Mouse (Mus musculus) layer of hippocampus, adult 9-11 months (tissue): Measurements from ENCODE around the gene Tmem82.
A peak's percentile ranks its signal among the peaks of the same experiment; 100 is the strongest.

Experiments used
- DNase-seq: peaks from one replicate; pipeline ENCODE4 v3.0.0; 2022

Gene Tmem82

GRCm38 (mm10) chr4:141618565-141619243, at the start of gene Tmem82:
TSS of gene Tmem82 (minus strand) at chr4:141618633.
- no peak for DNase-seq

DNA sequence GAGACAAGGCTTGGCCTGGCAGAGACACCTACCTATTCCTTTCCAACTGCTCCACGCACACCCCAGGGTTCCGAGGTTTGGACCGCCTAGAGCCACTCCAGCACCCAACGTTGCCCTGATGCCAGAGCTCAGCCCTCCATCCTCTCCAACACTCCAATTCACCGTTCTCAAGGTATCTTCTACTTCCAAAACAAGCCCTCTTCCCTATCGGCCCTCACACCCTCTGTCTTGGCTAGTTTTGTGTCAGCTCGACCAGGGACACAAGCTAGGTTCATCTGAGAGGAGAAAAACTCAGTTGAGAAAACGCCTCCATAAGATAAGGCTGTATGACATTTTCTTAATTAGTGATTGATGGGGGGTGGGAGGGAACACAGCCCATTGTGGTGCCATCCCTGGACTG, 46.4 kb upstream of the Tmem82 start, which contains the start of gene Plekhm2:
TSS of gene Plekhm2 (minus strand) at position 101 of the 400 bp plus-strand sequence.
- no peak for DNase-seq

DNA sequence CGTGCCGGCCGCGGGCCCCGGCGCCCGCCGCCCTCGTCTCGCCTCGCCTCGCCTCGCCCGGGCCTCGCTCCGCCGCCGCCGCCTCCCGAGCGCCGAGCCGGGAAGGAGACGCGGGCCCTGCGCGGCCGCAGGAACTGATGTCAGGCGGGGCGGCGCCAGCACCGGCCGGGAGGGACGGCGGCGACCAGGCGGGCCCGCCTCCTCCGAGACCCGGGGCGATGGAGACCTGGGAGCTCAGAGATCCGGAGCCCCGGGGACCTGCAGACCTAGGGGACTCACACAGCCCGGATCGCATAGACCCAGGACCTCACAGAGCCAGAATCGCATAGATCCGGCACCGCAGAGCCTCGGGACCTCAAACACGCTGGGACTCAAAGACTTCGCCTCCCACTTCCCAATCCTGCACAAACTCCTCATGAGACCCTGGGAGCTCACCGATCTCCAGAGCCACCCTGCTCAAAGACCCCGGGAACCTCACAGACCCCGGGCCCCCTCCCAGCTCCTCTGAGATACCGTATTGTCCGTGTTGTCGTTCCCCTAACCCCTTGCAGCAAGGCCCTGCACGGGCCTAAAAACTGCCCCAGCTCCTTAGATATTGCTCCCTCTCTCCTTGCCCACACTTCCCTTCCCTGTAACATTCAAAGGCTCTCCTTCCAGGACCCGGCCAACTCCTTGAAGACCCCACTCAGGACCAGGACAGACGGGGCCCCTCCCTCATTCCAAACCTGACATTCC, 45.7 kb upstream of the Tmem82 start:
- DNase-seq: peak; percentile 69

- no peak for DNase-seq
These were observed 44.9 kb upstream of the Tmem82 start for GRCm38 (mm10) chr4:141663122-141663931.

- no peak for DNase-seq
These were observed 42.5 kb upstream of the Tmem82 start for GRCm38 (mm10) chr4:141660884-141661283.

GRCm38 (mm10) chr4:141659739-141660138, 41.3 kb upstream of the Tmem82 start:
- DNase-seq: no peak

DNA sequence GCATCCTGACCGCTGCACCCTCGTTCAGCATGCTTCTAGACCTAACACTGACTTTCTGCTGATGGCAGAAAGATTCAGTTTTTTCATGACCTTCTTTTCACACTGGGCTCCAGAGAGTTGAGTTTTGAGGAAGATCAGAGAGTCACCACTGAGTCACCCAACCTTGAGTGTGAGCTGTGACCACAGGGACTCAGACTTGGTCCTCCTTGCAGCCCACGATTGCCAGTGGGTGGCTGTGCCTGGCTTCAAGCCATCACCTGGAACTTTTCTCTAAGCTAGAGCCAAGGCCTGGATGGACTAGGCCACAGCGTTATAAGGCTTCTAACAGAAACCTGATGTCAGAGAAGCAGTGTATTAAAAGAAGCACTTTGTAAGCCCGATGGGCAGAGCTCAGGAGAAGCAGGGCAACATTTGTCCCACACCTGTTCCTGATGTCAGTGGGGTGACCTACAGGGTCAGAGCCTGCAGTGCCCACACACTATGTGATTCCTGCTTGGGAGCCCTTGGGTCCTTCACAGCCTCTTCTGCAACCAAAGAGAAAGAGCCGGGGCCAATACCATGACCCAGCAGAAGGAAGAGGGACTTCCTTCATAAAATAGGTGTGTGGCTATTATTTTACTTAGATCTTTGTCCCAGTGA, 40.5 kb upstream of the Tmem82 start:
- DNase-seq: no peak

DNA sequence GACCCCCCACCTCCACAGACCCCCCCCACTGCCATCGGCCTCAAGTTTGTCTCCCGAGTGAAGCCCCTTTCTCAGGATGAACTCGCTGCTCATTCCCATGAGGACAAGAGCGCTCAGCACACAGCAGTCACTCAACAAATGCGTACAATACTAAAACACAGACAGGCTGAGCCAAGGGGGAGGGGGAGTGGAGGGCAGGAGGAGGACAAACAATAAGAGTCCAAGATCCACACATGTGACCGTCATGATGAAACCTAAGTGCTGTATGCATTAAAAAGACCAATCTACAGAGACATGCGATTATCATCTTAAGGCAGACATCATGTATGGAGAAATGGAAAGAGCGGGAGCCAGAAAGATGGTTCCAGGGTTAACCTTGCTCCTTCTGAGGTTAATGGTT, 38.5 kb upstream of the Tmem82 start:
- no peak for DNase-seq

DNA sequence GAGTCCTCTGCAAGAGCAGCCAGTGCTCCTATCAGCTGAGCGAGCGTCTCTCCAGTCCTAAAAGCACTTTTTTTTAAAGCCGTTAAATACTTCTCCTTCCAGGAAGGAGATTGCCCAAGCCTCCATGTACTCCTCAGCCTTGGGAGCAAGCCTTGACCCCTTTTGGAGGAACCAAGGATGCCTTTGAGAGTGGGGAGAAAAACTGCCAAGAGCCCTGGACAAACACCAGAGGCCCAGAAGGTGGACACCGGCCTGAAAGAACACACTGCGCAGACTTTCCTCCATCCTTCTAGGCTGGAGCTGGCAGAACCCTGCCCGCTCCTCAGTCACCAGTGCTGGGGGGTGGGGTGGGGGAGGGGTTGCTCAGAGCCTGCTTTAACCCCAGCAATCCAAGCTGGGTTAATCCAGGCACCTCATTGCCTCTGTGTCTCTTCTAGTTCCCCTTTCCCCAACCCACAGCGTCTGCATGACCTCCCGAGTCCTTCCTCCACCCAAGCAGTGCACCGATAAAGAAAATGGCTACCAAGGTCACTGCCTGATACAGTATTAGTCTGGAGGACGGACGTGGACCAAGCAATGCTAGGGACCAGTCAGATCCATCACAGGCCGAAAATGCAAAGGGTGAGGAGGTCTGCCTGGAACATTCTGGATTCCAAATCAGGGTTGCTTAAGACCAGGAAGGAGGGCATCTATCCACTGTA, 37.6 kb upstream of the Tmem82 start:
- peak; percentile 60 for DNase-seq

DNA sequence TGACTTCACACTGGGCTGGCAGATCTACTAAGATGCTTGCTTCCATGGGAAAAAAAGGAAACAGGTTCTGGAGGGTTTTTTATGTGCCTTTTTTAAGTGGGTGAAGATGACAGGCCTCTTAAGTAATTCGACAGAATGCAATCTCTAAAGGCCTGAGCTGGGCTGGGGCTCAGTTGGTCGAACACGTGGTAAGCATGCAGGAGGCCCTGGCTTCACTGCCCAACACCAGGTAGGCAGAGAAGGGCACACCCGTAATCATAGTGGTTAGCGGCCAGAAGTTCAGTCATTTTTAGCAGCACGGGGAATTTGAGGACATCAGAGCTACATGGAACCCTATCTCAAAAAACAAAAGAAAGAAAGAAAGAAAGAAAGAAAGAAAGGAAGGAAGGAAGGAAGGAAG, 36.1 kb upstream of the Tmem82 start:
- no peak for DNase-seq

- DNase-seq: no peak
These were observed 35.4 kb upstream of the Tmem82 start for GRCm38 (mm10) chr4:141653813-141654212.

DNA sequence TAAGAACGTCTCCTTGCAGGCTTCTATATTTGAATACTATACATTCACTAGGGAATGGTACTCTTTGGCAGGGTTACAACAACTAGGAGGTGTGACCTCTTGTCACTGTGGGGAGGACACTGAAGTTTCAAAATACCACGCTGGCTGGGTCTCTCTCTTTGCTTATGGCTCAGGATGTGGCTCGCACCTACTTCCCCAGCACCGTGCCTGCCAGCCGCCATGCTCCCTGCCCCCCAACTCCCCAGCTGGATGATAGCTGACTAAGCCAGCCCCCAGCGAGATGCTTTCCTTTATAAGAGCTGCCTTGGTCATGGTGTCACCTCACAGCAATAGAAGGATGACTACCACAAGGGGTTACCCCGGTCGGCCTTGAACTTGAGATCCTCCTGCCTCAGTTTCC, 34.6 kb upstream of the Tmem82 start:
- no peak for DNase-seq

DNA sequence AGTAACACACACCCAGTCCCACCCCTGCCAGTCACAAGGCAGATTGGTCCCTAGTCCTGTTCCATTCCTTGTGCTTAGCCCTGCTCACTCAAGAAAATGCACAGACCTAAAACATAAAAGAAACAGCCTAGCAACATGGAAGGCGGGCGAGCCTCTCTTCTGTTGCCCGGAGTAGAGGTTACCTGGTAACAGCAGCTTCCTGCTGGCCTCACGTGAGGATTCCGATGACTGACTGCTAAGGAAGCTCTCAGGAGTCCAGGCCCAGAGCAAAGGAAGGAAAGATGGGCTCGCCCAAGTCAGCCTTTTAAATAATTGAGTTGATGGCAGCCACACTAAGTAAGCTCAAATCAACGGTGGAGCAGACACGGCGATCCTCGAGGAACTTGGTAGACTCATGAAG, 33.5 kb upstream of the Tmem82 start:
- DNase-seq: no peak

DNA sequence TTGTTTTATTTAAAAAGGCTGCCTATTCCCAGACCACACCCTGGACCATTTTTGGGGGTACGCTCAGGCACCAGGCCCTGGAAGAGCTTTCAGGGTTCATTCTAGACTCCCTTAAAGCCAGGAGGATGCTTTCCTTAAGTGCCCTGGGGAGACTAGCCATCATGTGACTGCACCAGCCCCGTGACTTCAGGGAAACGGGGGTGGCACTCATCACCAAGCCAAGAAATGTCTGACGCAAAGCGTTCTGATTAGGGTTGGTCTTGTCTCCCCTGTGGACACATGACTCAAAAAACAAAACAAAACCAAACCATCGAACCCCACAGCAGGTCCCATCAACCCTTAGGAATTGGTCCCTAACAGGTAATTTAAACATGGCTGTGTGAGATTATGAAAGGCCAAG, 32.9 kb upstream of the Tmem82 start:
- no peak for DNase-seq

DNA sequence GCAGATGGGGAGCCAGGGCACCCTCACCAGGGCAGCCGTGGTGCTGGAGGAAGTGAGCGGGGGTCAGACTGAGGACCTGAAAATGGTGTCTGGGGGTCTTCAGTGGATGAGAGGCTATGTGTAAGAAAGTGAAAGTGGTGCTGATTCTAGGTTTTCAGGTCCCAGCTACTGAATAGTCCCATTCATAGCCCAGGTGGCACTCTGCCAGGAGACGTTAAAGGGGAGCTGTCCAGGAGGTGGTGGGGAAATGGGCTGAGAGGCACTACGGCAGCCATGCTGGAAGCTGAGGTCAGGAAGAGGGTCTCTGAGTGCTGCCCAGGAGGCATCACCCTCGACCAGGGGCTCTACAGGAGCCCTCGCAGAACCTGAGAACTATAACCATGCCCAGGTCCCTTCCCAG, 30.8 kb upstream of the Tmem82 start:
- DNase-seq: no peak

- no peak for DNase-seq
These were observed 29.8 kb upstream of the Tmem82 start for GRCm38 (mm10) chr4:141648262-141648661.

DNA sequence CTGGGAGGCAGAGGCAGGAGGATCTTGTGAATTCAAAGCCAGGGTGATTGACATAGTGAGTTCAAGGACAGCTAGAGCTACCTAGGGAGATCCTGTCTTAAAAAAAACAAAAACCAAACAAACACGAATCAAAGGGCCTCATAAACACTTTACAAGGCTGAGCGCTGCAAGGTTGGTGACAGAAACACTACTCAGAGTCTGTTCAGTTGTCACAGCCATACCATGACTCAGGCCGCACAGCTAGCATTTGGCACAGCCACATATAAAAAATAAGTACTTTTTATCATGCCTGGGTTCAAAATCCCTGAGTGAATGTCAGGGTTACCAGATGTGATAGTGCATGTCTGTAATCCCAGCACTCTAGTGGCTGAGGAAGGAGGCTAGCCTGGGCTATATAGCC, 28.8 kb upstream of the Tmem82 start:
- no peak for DNase-seq

GRCm38 (mm10) chr4:141645988-141646387, 27.6 kb upstream of the Tmem82 start:
- no peak for DNase-seq

DNA sequence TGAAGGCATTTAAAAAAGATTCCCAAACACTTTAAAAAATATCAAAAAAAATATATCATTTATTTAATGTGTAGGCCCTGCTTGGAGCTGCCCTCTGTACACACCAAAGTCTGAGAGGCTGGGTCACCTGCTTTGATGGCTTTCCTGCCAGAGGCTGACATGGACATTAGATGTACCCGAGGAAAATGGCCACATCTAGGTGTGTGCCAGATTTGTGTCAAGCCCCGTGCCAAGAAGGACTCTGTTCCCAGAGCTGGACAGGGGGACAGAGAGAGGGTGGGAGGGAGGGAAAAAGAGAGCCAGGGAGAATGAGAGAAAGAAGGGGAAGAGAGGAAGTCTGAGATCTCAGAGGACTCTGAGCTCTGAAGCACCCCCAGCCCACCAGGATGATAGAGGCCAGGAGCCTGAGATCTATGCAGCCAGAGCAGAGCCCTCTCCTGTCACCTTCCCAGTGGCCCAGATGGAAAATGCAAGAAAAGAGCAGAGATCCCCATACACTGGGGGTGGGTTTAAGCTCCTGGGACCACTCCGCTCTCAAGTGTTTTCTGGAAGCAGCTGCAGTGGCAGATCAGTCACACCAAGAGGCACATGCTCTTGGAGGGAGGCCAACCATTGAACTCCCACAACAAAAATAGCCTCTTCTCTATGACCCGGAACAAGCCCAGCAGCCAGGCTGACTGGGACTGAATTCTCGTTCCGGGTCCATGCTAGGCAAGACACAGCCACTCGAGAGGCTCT, 24.9 kb upstream of the Tmem82 start:
- DNase-seq: peak; percentile 88

- no peak for DNase-seq
These were observed 23.8 kb upstream of the Tmem82 start for GRCm38 (mm10) chr4:141641961-141642811.

DNA sequence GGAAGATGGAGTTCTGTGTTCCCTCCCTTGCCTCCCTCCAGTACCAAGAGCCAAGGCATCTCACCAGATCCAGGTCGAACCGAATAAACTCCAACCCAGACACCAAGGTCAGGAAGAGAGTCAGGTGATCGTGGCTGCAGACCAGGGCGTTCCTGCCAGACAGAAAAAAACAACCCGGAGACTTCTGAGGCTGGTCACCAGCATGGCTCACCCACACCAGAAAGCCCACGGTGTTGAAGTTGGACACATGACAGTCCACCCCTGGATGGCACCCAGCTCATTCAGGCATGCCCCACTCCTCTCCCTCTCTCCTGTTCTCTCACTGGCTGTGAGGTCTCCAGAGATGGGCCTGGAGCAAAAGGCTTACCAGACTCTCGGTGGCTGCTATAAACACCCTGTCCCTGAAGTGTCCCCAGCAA, 22.9 kb upstream of the Tmem82 start:
- DNase-seq: no peak
